Mouse (Mus musculus): ENCODE measurements around the gene Efcc1. TPM values are rescaled to one million over a fixed set of nuclear protein-coding genes. Genes with fewer than 3 reads are reported as not detected.

Gene Efcc1
- polyA plus RNA-seq, 1 experiment from 2014 or later, result 5.5 TPM

DNA sequence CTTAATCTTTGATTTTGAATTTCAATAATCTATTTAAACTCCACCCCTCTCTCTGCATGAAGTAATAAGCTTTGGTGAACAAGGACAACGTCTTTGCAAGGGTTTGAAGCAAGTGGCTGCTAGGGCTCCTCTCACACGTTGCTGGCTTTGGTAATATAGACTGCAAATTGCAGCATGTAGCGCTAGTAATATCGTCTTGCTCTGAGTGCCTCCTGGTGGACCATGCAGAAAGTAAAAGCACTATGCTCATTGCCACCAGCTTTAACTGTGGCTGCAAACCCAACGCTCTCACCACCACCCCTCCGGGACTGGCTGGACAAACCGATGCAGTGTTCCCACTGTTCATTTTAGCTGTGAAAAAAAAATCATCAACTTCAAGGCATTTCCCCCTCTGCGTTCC lies 40.0 kb downstream of the Efcc1 start:
- H3K9ac ChIP-seq (ENCODE audit: low read depth, low read length), result no peak overlapping the region
- H3K4me3 ChIP-seq (ENCODE audit: low read depth, low read length), result no peak overlapping the region
- H3K4me1 ChIP-seq (ENCODE audit: control insufficient read depth, insufficient read depth, low read length), result no peaks in the 10 kb centered on the region
- H3K27me3 ChIP-seq (ENCODE audit: control insufficient read depth, insufficient read depth, low read depth, low read length), result no peaks in the 10 kb centered on the region
- no peak overlapping the region for H3K4me2 ChIP-seq (ENCODE audit: low read length)
- WGBS, result 56% methylated on average over 8 of the region's 8 CpGs
- no peak for ATAC-seq
- H3K27ac ChIP-seq (ENCODE audit: low read length), result no peak overlapping the region
- H3K36me3 ChIP-seq (ENCODE audit: control insufficient read depth, insufficient read depth, low read length), result no peaks in the 10 kb centered on the region
- H3K9me3 ChIP-seq (replicated peaks; ENCODE audit: control insufficient read depth, low read length, poor library complexity, severe bottlenecking), result peaks cover 2% of the 10 kb centered on the region; the same call in 1 of the 2 replicates

DNA sequence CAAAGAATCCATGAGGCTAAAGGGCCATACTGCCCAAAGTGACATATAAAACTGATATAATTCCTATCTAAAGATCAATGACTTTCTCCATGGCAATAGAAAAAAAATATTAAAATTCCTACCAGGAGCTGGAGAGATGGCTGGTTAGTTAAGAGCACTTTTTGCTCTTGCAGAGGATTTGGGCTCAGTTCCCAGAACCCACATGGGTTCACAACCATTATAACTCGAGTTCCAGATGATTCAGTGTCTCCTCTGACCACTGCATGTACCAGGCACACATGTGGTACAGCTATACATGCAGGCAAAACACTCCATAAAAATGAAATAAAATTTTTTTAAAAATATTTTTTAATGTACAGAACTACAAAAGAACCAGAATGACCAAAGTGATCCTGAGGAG lies 43.8 kb downstream of the Efcc1 start:
- Histone ChIP-seq H3K4me1 (ENCODE audit: control insufficient read depth, insufficient read depth, low read length) (no peaks in the 10 kb centered on the region), H3K27me3 (ENCODE audit: control insufficient read depth, insufficient read depth, low read depth, low read length) (no peaks in the 10 kb centered on the region), H3K9ac (ENCODE audit: low read depth, low read length) (no peak overlapping the region), H3K9me3 (replicated peaks; ENCODE audit: control insufficient read depth, low read length, poor library complexity, severe bottlenecking) (no peaks in the 10 kb centered on the region), H3K36me3 (ENCODE audit: control insufficient read depth, insufficient read depth, low read length) (no peaks in the 10 kb centered on the region), H3K27ac (ENCODE audit: low read length) (no peak overlapping the region), H3K4me2 (ENCODE audit: low read length) (no peak overlapping the region), H3K4me3 (ENCODE audit: low read depth, low read length) (no peak overlapping the region)
- WGBS, result 34% methylated on average over 1 of the region's 1 CpGs
- no peak for ATAC-seq

DNA sequence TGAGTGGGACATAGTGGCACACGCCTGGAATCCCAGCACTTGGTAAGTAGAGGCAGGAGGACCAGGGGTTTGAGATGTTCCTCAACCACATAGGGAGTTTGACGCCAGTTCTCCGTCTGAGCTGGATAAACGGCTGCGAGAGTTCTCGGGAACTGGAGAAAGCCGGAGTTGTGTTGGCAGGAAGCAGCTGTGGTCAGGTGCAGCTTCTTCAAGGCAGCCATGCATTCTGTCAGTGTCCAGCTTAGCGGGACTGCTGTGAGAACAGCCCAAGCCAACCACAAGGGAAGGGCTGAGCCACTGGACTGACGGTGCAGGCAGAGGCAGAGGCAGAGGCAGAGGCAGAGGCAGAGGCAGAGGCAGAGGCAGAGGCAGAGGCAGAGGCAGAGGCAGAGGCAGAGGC lies 44.2 kb downstream of the Efcc1 start:
- Histone ChIP-seq H3K27ac (ENCODE audit: low read length) (no peak overlapping the region), H3K4me3 (ENCODE audit: low read depth, low read length) (no peak overlapping the region), H3K4me2 (ENCODE audit: low read length) (no peak overlapping the region), H3K36me3 (ENCODE audit: control insufficient read depth, insufficient read depth, low read length) (no peaks in the 10 kb centered on the region), H3K9ac (ENCODE audit: low read depth, low read length) (no peak overlapping the region), H3K9me3 (replicated peaks; ENCODE audit: control insufficient read depth, low read length, poor library complexity, severe bottlenecking) (no peaks in the 10 kb centered on the region), H3K27me3 (ENCODE audit: control insufficient read depth, insufficient read depth, low read depth, low read length) (no peaks in the 10 kb centered on the region), H3K4me1 (ENCODE audit: control insufficient read depth, insufficient read depth, low read length) (no peaks in the 10 kb centered on the region)
- whole genome bisulfite sequencing, result 87% methylated on average over 9 of the region's 9 CpGs
- no peak for ATAC-seq

DNA sequence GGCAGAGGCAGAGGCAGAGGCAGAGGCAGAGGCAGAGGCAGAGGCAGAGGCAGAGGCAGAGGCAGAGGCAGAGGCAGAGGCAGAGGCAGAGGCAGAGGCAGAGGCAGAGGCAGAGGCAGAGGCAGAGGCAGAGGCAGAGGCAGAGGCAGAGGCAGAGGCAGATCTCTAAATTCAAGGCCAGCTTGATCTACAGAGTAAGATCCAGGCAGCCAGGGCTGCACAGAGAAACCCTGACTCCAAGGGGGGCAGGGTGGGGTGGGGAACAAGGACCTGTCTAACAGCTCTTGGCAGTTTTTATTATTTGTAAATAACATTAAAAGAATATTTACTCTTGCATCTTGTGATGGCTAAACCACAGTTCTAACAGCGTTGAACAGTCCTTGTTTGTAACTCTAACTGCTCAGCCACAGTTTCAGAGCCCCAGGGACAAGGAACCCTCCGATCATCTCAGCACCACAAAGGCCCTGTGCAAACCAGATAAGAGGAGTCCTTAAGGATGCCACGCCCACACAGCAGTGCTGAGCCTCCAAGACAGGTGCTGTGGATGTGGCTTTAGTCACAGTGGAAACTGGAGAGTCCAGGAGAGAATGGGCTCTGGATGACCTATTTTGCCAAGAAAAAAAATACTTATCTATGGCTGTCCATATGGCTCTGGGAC lies 45.0 kb downstream of the Efcc1 start:
- ATAC-seq, result no peak
- Histone ChIP-seq H3K27ac (ENCODE audit: low read length) (no peak overlapping the region), H3K9ac (ENCODE audit: low read depth, low read length) (no peak overlapping the region), H3K4me3 (ENCODE audit: low read depth, low read length) (no peak overlapping the region), H3K27me3 (ENCODE audit: control insufficient read depth, insufficient read depth, low read depth, low read length) (no peaks in the 10 kb centered on the region), H3K4me2 (ENCODE audit: low read length) (no peak overlapping the region), H3K4me1 (ENCODE audit: control insufficient read depth, insufficient read depth, low read length) (no peaks in the 10 kb centered on the region), H3K9me3 (replicated peaks; ENCODE audit: control insufficient read depth, low read length, poor library complexity, severe bottlenecking) (no peaks in the 10 kb centered on the region), H3K36me3 (ENCODE audit: control insufficient read depth, insufficient read depth, low read length) (no peaks in the 10 kb centered on the region)
- WGBS, result 74% methylated on average over 3 of the region's 3 CpGs

- no peak overlapping the region for H3K9ac ChIP-seq (ENCODE audit: low read depth, low read length)
- no peaks in the 10 kb centered on the region for H3K27me3 ChIP-seq (ENCODE audit: control insufficient read depth, insufficient read depth, low read depth, low read length)
- H3K9me3 ChIP-seq (replicated peaks; ENCODE audit: control insufficient read depth, low read length, poor library complexity, severe bottlenecking), result no peaks in the 10 kb centered on the region
- H3K4me3 ChIP-seq (ENCODE audit: low read depth, low read length), result no peak overlapping the region
- H3K27ac ChIP-seq (ENCODE audit: low read length), result no peak overlapping the region
- WGBS, result 83% methylated on average over 1 of the region's 1 CpGs
- no peak for ATAC-seq
- no peaks in the 10 kb centered on the region for H3K4me1 ChIP-seq (ENCODE audit: control insufficient read depth, insufficient read depth, low read length)
- H3K4me2 ChIP-seq (ENCODE audit: low read length), result no peak overlapping the region
- no peaks in the 10 kb centered on the region for H3K36me3 ChIP-seq (ENCODE audit: control insufficient read depth, insufficient read depth, low read length)
Observed at GRCm38 (mm10) chr6:87776663-87777062, 46.0 kb downstream of the Efcc1 start.

DNA sequence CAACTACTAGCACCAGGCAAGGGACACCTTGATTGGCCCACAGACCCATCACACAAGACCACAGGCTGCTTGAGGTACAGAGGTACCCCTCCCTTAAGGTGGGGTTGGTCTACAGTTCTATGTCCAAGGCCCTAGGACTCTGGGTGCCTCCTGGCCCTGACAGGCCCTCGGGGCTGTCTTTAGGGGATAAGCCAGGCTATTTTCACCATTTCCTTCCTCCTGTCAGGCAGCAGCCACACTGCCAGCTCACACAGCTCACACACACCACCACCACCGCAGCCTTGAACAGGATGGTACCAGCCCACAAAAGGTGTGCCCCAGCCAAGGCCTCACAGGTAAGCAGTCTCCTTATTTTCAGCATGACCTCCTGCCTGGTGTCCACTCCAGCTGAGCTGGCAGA lies 47.2 kb downstream of the Efcc1 start, which contains the start of gene Gp9:
Gp9 (plus strand) TSS at position 231 of the 400 bp plus-strand sequence.
- Histone ChIP-seq H3K36me3 (ENCODE audit: control insufficient read depth, insufficient read depth, low read length) (no peaks in the 10 kb centered on the region), H3K27me3 (ENCODE audit: control insufficient read depth, insufficient read depth, low read depth, low read length) (no peaks in the 10 kb centered on the region), H3K9me3 (replicated peaks; ENCODE audit: control insufficient read depth, low read length, poor library complexity, severe bottlenecking) (no peaks in the 10 kb centered on the region), H3K4me2 (ENCODE audit: low read length) (no peak within 1 kb of the TSS), H3K4me3 (ENCODE audit: low read depth, low read length) (no peak within 1 kb of the TSS), H3K27ac (ENCODE audit: low read length) (no peak within 1 kb of the TSS), H3K9ac (ENCODE audit: low read depth, low read length) (no peak within 1 kb of the TSS), H3K4me1 (ENCODE audit: control insufficient read depth, insufficient read depth, low read length) (no peaks in the 10 kb centered on the region)
- no peak for ATAC-seq
- 79% methylated on average over 2 of the region's 2 CpGs for WGBS

DNA sequence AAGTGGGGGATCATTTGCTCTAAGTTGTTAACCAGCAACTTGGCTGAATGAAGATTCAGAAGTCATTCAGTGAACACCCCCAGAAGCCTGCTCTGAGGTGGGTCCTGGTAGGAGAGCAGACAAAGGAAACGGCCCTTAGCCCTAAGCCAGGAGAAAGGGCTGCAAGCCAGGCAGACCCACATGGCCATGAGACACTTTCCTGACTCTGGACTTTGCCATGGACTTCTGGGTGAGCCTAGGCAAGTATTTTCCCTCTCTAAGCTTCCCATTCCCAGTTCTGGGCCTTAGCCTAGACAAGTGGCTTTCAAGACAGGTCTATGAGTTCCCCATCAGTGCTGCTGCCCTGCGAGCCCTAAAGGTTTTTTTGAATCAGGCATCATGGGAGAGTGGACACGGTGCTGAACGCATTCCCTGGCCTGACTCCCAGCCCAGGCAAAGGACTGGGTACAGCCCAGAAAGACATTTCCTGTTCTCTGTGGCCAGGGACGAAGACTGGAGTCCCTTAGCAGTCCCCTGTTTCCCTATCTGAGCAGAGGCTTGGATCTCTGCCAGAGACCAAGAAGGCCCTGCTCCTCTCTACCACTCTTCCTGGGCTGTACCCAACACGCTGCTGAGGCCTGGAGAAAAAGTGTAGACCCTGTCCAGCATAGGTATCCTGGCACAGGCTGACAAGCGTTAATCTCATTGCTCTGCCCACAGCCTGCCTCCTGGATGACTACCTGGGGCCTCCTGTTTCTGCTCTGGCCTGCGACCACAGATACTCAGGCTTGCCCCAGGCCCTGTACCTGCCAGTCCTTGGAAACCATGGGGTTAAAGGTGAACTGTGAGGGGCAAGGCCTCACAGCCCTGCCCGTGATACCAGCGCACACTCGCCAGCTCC lies 47.9 kb downstream of the Efcc1 start:
- no peak overlapping the region for H3K9ac ChIP-seq (ENCODE audit: low read depth, low read length)
- 77% methylated on average over 11 of the region's 11 CpGs for WGBS
- H3K27me3 ChIP-seq (ENCODE audit: control insufficient read depth, insufficient read depth, low read depth, low read length), result no peaks in the 10 kb centered on the region
- no peaks in the 10 kb centered on the region for H3K4me1 ChIP-seq (ENCODE audit: control insufficient read depth, insufficient read depth, low read length)
- no peaks in the 10 kb centered on the region for H3K36me3 ChIP-seq (ENCODE audit: control insufficient read depth, insufficient read depth, low read length)
- H3K9me3 ChIP-seq (replicated peaks; ENCODE audit: control insufficient read depth, low read length, poor library complexity, severe bottlenecking), result no peaks in the 10 kb centered on the region
- no peak overlapping the region for H3K27ac ChIP-seq (ENCODE audit: low read length)
- no peak overlapping the region for H3K4me2 ChIP-seq (ENCODE audit: low read length)
- no peak for ATAC-seq
- no peak overlapping the region for H3K4me3 ChIP-seq (ENCODE audit: low read depth, low read length)

DNA sequence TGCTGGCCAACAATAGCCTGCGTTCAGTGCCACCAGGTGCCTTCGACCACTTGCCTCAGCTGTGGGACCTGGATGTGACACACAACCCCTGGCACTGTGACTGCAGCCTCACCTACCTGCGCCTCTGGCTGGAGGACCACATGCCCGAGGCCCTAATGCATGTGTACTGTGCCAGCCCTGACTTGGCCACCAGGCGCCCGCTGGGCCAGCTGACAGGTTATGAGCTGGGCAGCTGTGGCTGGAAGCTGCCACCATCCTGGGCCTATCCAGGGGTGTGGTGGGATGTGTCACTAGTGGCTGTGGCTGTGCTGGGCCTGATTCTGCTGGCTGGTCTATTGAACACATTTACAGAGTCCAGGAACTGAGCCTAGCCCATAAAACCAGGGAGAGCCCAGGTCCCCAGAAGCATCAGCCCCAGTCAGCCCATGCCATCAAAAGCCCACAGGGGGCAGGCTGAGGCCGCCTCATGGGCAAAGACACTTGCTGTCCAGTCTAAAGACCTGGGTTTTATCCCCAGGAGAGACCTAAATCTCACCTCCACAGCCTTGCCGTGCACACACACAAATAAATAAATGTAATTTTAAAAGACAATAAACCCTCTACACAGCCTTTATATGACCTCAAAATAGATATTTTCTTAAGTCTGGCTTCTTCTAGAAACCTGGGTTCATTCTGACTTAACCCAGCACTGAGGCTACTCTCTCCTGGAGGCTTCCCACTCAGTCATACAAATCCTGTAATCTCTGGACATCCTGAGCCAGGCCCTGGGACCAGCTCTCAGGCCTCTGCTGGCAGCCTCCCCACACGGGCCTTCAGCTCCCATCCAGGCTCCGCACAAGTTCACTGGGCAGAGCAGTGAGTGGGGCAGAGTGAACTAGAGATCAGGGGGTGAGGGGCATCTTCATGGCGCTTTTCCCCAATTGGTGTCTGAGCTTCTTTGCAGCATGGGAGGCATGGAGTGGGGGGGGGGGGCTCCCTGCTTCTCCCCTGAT lies 48.8 kb downstream of the Efcc1 start:
- Histone ChIP-seq H3K4me2 (ENCODE audit: low read length) (no peak overlapping the region), H3K4me1 (ENCODE audit: control insufficient read depth, insufficient read depth, low read length) (no peaks in the 10 kb centered on the region), H3K9me3 (replicated peaks; ENCODE audit: control insufficient read depth, low read length, poor library complexity, severe bottlenecking) (no peaks in the 10 kb centered on the region), H3K4me3 (ENCODE audit: low read depth, low read length) (no peak overlapping the region), H3K36me3 (ENCODE audit: control insufficient read depth, insufficient read depth, low read length) (no peaks in the 10 kb centered on the region), H3K27ac (ENCODE audit: low read length) (no peak overlapping the region), H3K9ac (ENCODE audit: low read depth, low read length) (no peak overlapping the region), H3K27me3 (ENCODE audit: control insufficient read depth, insufficient read depth, low read depth, low read length) (no peaks in the 10 kb centered on the region)
- WGBS, result 89% methylated on average over 11 of the region's 11 CpGs
- no peak for ATAC-seq

All from midbrain, embryonic 16.5 days (tissue).